Mouse (Mus musculus) kidney, adult 2 months (tissue): Measurements from ENCODE around the gene Cant1. TPM values are rescaled to one million over a fixed set of nuclear protein-coding genes. Genes with fewer than 3 reads are reported as not detected.

ENCODE experiments used
- DNase-seq: peaks from one replicate; pipeline ENCODE4 v3.0.0; 2021
- H3K27ac ChIP-seq: fragments of 200-500 bp; 2 replicates; pipeline ENCODE4 v1.5.1; 2012; ENCODE audit warnings: low read depth, low read length, control low read depth, inconsistent platforms; ENCODE audit not compliant: insufficient read depth
- H3K27me3 ChIP-seq: fragments of 200-500 bp; replicated peaks from 2 replicates; pipeline ENCODE4 v1.6.1; 2012; ENCODE audit warnings: mild to moderate bottlenecking, moderate library complexity, low read length, inconsistent platforms; ENCODE audit not compliant: control insufficient read depth, insufficient read depth
- H3K36me3 ChIP-seq: fragments of 200-500 bp; 2 replicates; pipeline ENCODE4 v1.6.1; 2012; ENCODE audit warnings: mild to moderate bottlenecking, moderate library complexity, low read length, inconsistent platforms; ENCODE audit not compliant: control insufficient read depth, insufficient read depth
- H3K4me1 ChIP-seq: fragments of 200-500 bp; 2 replicates; pipeline ENCODE4 v1.6.1; 2011; ENCODE audit warnings: low read length; ENCODE audit not compliant: control insufficient read depth, insufficient read depth
- H3K4me3 ChIP-seq: fragments of 200-500 bp; 2 replicates; pipeline ENCODE4 v1.5.1; 2011; ENCODE audit warnings: mild to moderate bottlenecking, low read depth, low read length, control low read depth; ENCODE audit not compliant: insufficient read depth
- CTCF ChIP-seq: fragments of 200-500 bp; conservative IDR thresholded peaks from 2 replicates; pipeline ENCODE4 v1.5.1; 2011; ENCODE audit warnings: low read depth, mild to moderate bottlenecking, control low read depth, low read length, moderate library complexity, mixed read lengths; ENCODE audit not compliant: insufficient read depth, insufficient read length
- POLR2A ChIP-seq: fragments of 200-500 bp; IDR thresholded peaks from one replicate; pipeline ENCODE4 v1.6.1; 2011; ENCODE audit warnings: low read depth, low read length, control low read depth
- WGBS: fragments of 180-500 bp; shearing (Covaris S2); methylation state at CpG from one replicate; pipeline ENCODE4 v1.1.7; 2018; 5-methylcytosine and 5-hydroxymethylcytosine counted together
- polyA plus RNA-seq: library from polyadenylated mRNA; depleted of rRNA; stranded (reverse); fragments of >200 nt; gene quantifications from 2 replicates; pipeline ENCODE4 v1.2.3, GENCODE M21; 2012

The Cant1 gene
- polyA plus RNA-seq, 1 experiment, result 42.6 TPM

DNA sequence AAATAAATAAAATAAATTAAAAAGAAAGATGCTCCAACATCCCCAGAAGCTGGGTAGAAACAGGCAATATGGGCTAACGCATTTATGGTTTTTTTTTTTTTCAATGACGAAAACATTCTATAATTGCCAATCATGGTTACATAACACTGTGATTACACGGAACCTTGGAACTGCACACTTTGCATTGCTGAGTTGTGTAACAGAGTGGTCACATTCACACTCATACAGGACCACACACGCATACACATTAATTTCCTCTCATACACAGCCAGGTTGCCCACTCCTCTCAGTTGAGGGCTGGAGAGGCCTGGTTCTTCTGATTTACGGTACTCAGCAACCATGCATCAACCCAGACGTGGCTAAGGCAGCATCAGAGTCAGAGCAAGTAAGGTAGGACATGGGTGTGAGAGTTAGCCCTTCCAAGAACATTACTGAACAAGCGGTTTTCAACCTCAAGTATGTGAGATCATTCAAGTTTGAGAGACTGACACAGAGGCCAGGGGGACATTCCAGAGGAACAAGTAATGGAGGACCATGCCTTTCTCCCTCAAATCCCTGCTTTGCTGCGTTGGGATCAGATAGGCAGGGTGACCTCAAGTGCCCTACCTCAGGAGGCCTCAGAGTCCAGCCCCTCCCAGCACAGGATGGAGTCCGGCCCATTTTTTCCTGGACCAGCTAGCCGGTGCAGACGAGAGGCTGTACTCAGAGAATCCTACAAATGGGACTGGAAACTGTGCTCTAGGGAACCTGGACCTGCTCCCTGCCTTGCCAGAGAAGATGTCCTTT, 35.2 kb upstream of the Cant1 start:
- no peak overlapping the region for H3K27ac ChIP-seq
- no peaks in the 10 kb centered on the region for H3K27me3 ChIP-seq
- no peak overlapping the region for H3K4me3 ChIP-seq
- no peaks in the 10 kb centered on the region for H3K36me3 ChIP-seq
- WGBS, result 65% methylated on average over 11 of the region's 11 CpGs
- no peak for DNase-seq
- TF ChIP-seq CTCF (no peak), POLR2A (no peak)
- peaks cover 5% of the 10 kb centered on the region; the same call in 1 of the 2 replicates for H3K4me1 ChIP-seq

DNA sequence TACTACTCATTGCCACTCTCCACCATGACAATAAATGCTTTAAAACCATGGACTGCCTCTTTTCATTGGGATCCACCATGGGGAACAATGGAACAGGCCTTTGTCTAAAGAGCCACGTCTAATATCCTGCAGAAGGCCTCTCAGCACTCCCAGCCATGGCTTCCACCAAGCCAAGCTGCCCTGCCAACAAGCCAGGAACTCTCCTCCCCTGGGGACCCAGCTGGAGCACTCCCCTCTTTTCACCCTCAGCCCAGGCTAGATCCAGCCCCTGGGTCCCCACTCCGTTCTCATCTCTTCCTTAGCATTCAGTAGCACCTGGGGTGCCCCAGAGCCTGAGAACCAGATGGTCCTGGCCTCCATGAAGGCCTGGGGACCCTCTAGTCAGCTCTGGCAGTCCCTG, 34.1 kb upstream of the Cant1 start:
- Histone ChIP-seq H3K4me1 (no peaks in the 10 kb centered on the region), H3K36me3 (no peaks in the 10 kb centered on the region), H3K27me3 (no peaks in the 10 kb centered on the region), H3K4me3 (no peak overlapping the region), H3K27ac (no peak overlapping the region)
- no peak for DNase-seq
- TF ChIP-seq POLR2A, result no peak
- no peak for TF ChIP-seq CTCF
- WGBS, result 81% methylated on average over 2 of the region's 2 CpGs

GRCm38 (mm10) chr11:118451211-118451610, 32.3 kb upstream of the Cant1 start:
- TF ChIP-seq CTCF (no peak), POLR2A (no peak)
- H3K36me3 ChIP-seq, result no peaks in the 10 kb centered on the region
- H3K27me3 ChIP-seq, result no peaks in the 10 kb centered on the region
- no peak overlapping the region for H3K27ac ChIP-seq
- 86% methylated on average over 6 of the region's 6 CpGs for WGBS
- no peak overlapping the region for H3K4me3 ChIP-seq
- no peaks in the 10 kb centered on the region for H3K4me1 ChIP-seq
- DNase-seq, result no peak

DNA sequence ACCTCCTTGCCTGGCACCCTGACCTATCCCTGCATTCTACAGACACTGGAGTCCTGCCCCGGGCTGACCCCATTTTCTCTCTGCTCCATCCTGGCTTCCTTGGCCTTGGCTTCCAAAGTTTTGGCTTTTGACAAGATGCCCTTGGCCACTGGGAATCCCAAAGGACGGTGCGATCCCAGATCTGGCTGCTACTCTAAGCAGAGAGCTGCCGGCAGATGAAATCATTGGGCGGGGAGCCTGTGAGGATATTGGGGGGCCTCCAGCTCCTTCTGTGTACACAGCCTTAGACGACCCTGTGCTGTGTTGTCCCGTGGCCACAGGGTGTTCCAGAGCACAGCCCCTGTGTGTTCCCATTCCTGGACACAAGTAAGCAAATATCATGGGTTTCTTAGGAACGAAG, 29.5 kb upstream of the Cant1 start:
- H3K27ac ChIP-seq, result no peak overlapping the region
- no peak overlapping the region for H3K4me3 ChIP-seq
- no peak for DNase-seq
- 87% methylated on average over 8 of the region's 8 CpGs for WGBS
- no peaks in the 10 kb centered on the region for H3K27me3 ChIP-seq
- no peaks in the 10 kb centered on the region for H3K36me3 ChIP-seq
- no peaks in the 10 kb centered on the region for H3K4me1 ChIP-seq
- TF ChIP-seq POLR2A, result no peak
- no peak for TF ChIP-seq CTCF

GRCm38 (mm10) chr11:118447346-118447745, 28.5 kb upstream of the Cant1 start:
- Histone ChIP-seq H3K27me3 (no peaks in the 10 kb centered on the region), H3K4me1 (no peaks in the 10 kb centered on the region), H3K27ac (no peak overlapping the region), H3K4me3 (no peak overlapping the region), H3K36me3 (no peaks in the 10 kb centered on the region)
- WGBS, result 71% methylated on average over 4 of the region's 4 CpGs
- TF ChIP-seq CTCF, result no peak
- TF ChIP-seq POLR2A, result no peak
- DNase-seq, result no peak

- H3K4me1 ChIP-seq, result no peaks in the 10 kb centered on the region
- H3K27ac ChIP-seq, result no peak overlapping the region
- H3K27me3 ChIP-seq, result no peaks in the 10 kb centered on the region
- WGBS, result 10% methylated on average over 3 of the region's 3 CpGs
- H3K36me3 ChIP-seq, result no peaks in the 10 kb centered on the region
- H3K4me3 ChIP-seq, result no peak overlapping the region
- peak; percentile 58 for DNase-seq
- TF ChIP-seq CTCF, result peak; percentile 99
- no peak for TF ChIP-seq POLR2A
These were observed 27.0 kb upstream of the Cant1 start for GRCm38 (mm10) chr11:118445843-118446242.

- H3K4me3 ChIP-seq, result no peak overlapping the region
- H3K4me1 ChIP-seq, result peaks cover 8% of the 10 kb centered on the region; the same call in 1 of the 2 replicates
- H3K27ac ChIP-seq, result no peak overlapping the region
- 34% methylated on average over 11 of the region's 11 CpGs for WGBS
- no peak for TF ChIP-seq POLR2A
- TF ChIP-seq CTCF, result peak; percentile 88
- no peaks in the 10 kb centered on the region for H3K27me3 ChIP-seq
- peak; percentile 69 for DNase-seq
- H3K36me3 ChIP-seq, result no peaks in the 10 kb centered on the region
These were observed 24.5 kb upstream of the Cant1 start for GRCm38 (mm10) chr11:118443201-118443970.
